Mouse (Mus musculus): ENCODE results near the gene Mars. TPM values are rescaled to one million over a fixed set of nuclear protein-coding genes. Genes with fewer than 3 reads are reported as not detected.

Gene Mars
- polyA plus RNA-seq, 1 experiment from 2014 or later, result 112 TPM

DNA sequence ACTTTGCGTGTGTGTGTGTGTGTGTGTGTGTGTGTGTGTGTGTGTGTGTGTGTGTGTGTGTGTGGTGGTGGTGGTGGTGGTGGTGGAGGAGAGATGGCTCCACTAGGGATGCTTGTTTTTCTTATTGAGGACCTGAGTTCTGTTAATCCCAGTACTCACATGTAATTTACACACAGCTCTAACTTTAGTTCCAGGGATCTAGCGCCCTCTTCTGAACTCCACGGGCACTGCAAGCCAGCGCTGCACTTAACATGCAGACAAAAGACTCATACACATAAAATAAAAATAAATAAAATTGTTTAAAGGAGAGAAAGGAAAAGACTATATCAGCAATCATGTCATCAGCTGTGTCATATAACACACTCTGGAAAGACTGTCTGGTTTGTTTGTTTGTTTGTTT, 37.4 kb upstream of the Mars start:
- WGBS (ENCODE audit: insufficient replicate concordance), result 60% methylated on average over 4 of the region's 4 CpGs
- H3K9ac ChIP-seq, result no peak overlapping the region
- H3K4me3 ChIP-seq (replicated peaks), result no peak overlapping the region
- H3K27ac ChIP-seq (replicated peaks), result no peak overlapping the region
- H3K4me2 ChIP-seq, result no peak overlapping the region
- peaks cover 8% of the 10 kb centered on the region; the same call in 1 of the 2 replicates for H3K27me3 ChIP-seq
- ATAC-seq (ENCODE audit: insufficient read depth), result no peak
- no peaks in the 10 kb centered on the region for H3K9me3 ChIP-seq (replicated peaks)
- no peaks in the 10 kb centered on the region for H3K36me3 ChIP-seq (replicated peaks)
- H3K4me1 ChIP-seq (replicated peaks), result peaks cover 9% of the 10 kb centered on the region

DNA sequence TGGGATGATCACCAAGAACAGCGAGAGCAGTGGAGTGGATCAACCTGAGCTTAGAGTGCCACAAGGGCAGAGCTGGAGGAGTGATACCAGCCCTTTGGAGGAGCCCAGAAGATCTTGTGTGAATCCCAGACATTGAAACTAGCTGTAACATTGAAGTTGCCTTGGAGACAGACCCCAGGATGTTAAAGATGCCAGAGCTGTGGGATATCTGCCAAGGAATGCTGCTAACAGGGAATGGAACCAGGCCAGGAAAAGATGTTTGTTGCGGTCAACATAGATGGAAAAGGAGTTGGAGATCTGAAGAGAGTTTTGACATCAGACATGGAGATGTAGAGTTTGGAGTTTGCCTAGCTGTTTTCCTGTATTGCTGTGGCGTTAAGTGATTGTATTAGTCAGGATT, 34.6 kb upstream of the Mars start:
- H3K4me2 ChIP-seq, result no peak overlapping the region
- H3K27me3 ChIP-seq, result peaks cover 23% of the 10 kb centered on the region
- 68% methylated on average over 3 of the region's 3 CpGs for WGBS (ENCODE audit: insufficient replicate concordance)
- no peak for ATAC-seq (ENCODE audit: insufficient read depth)
- H3K9ac ChIP-seq, result no peak overlapping the region
- no peak overlapping the region for H3K27ac ChIP-seq (replicated peaks)
- H3K4me3 ChIP-seq (replicated peaks), result no peak overlapping the region
- H3K4me1 ChIP-seq (replicated peaks), result peaks cover 18% of the 10 kb centered on the region
- no peaks in the 10 kb centered on the region for H3K9me3 ChIP-seq (replicated peaks)
- H3K36me3 ChIP-seq (replicated peaks), result no peaks in the 10 kb centered on the region

DNA sequence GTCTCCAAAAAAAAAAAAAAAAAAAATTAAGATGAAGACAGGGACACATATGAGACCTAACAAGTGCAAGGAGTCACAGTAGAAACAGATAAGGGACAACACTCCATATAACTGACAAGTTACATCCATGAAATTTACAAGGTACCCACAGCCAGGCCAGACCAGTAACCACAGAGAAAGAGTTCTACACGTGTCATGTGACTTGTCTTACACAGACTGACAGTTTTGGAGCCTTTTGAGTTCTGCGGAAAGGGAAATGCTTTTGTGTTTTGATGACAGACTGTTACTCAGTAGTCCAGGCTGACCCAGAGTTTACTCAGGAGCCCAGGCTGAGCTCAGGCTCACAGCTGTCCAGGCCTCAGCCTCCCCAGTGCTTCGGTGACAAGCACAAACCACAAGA, 31.4 kb upstream of the Mars start:
- Histone ChIP-seq H3K4me3 (replicated peaks) (no peak overlapping the region), H3K27me3 (peaks cover 55% of the 10 kb centered on the region), H3K4me2 (no peak overlapping the region), H3K27ac (replicated peaks) (no peak overlapping the region), H3K36me3 (replicated peaks) (no peaks in the 10 kb centered on the region), H3K9me3 (replicated peaks) (no peaks in the 10 kb centered on the region), H3K4me1 (replicated peaks) (peaks cover 35% of the 10 kb centered on the region), H3K9ac (no peak overlapping the region)
- WGBS (ENCODE audit: insufficient replicate concordance), result 36% methylated on average over 3 of the region's 3 CpGs
- ATAC-seq (ENCODE audit: insufficient read depth), result no peak

DNA sequence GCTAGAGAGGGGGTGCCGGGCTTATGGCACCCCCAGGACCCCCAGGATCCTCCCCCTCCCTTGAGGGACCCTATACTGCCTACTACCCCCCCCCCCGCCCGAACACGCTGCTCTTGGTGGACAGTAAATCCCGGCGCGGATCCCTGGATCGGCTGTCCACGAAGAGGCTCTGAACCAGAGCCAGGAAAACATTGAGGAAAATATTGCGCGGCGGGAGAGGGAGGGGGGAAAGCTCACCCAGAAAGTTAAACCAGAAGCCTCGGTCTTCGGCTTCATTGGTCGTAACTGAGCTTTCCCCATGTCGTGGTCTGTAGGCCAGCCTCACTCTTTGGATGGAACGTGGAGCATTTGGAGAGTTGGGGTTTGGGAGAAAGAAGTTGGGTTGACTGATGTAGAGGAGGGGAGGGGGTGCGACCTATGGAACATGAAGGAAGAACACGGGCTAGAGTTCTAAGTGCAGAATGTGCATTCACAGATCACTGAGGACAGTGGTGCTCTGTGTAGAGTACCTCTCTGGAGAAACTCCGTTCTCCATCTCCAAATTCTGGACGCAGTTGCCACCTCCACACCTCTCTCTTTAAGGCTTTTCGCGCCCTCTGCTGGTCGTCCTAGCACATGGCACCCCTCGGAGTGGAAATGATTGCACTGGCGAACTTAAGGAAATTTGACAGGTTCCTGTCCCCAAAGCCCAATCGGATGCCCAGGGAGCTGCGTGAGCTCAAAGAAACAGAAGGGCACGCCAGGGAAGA, 30.5 kb upstream of the Mars start, which contains the start of gene Gli1:
Gene Gli1, minus strand, starts transcription at position 84 of the 749 bp plus-strand sequence.
- no peaks in the 10 kb centered on the region for H3K36me3 ChIP-seq (replicated peaks)
- peaks cover 35% of the 10 kb centered on the region for H3K4me1 ChIP-seq (replicated peaks)
- WGBS (ENCODE audit: insufficient replicate concordance), result under 1% methylated on average over 29 of the region's 29 CpGs
- peak within 1 kb of the TSS; percentile 70 for H3K4me2 ChIP-seq
- no peak for ATAC-seq (ENCODE audit: insufficient read depth)
- peaks cover 64% of the 10 kb centered on the region for H3K27me3 ChIP-seq
- peak within 1 kb of the TSS; percentile 41 for H3K4me3 ChIP-seq (replicated peaks)
- no peak within 1 kb of the TSS for H3K9ac ChIP-seq
- no peak within 1 kb of the TSS for H3K27ac ChIP-seq (replicated peaks)
- H3K9me3 ChIP-seq (replicated peaks), result no peaks in the 10 kb centered on the region

DNA sequence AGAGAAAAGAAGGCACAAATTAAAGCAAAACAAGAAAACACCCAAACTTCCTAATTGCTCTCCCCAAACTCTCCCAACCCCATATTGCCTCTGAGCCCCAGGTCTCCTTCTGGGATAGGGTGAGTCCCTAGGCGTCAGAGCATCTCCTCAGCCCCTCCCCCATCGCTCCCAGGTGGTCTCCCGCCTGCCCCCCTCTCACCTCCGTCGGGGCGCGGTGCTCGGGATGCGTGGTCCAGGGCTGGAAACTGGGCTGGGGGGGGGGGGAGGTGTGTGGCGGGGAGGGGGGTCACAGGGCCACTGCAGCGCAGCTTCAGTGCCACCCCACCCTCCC, 29.7 kb upstream of the Mars start:
- Histone ChIP-seq H3K9ac (no peak overlapping the region), H3K27me3 (peaks cover 72% of the 10 kb centered on the region)

DNA sequence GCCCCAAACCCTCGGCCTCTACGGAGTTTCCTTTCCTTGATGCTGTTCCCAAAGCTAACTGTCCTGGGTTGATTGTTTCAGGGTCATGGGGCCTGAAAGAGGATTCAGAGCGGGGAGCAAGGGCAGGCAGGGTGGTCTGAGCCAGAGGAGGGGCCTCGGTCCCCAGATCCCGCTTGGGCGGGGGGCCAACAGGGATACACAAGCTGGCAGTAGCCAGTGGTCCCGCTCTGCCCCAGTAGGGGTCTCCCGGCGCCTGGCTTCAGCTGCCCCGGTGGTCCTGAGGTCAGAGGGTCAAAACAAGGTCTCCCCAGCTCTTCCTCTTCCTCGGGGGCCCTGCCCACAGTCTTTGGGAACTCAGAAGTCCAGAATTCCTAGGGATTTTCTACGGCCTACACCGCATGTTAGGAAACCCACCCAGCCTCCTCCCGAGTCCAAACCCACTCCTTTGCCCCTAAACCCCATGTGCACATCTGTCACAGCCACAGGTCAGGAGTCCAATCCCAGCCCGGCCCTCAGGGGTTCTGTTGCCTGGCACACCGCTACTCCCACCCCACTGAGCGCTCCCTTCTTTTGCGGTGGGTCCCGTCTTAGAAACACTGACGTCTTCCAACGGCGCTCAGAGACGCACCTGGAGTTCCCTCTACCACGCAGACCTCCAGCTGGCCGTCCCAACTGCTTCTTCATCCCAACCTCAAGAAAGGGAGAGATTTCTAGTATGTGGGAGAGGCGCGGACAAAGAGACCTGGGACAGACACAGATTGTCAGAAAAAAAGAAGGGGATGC, 29.2 kb upstream of the Mars start:
- Histone ChIP-seq H3K4me1 (replicated peaks) (peaks cover 35% of the 10 kb centered on the region), H3K4me3 (replicated peaks) (peak overlapping the region; percentile 41), H3K27me3 (peaks cover 75% of the 10 kb centered on the region), H3K4me2 (peak overlapping the region; percentile 70), H3K9ac (no peak overlapping the region), H3K27ac (replicated peaks) (no peak overlapping the region), H3K36me3 (replicated peaks) (no peaks in the 10 kb centered on the region), H3K9me3 (replicated peaks) (no peaks in the 10 kb centered on the region)
- ATAC-seq (ENCODE audit: insufficient read depth), result no peak
- WGBS (ENCODE audit: insufficient replicate concordance), result 2% methylated on average over 27 of the region's 27 CpGs

More for the DNA sequence above, 29.7 kb upstream of the Mars start:
- Histone ChIP-seq H3K4me3 (replicated peaks) (peak overlapping the region; percentile 41), H3K36me3 (replicated peaks) (no peaks in the 10 kb centered on the region), H3K4me2 (peak overlapping the region; percentile 70), H3K4me1 (replicated peaks) (peaks cover 35% of the 10 kb centered on the region), H3K9me3 (replicated peaks) (no peaks in the 10 kb centered on the region), H3K27ac (replicated peaks) (no peak overlapping the region)
- ATAC-seq (ENCODE audit: insufficient read depth), result no peak
- WGBS (ENCODE audit: insufficient replicate concordance), result under 1% methylated on average over 11 of the region's 11 CpGs

DNA sequence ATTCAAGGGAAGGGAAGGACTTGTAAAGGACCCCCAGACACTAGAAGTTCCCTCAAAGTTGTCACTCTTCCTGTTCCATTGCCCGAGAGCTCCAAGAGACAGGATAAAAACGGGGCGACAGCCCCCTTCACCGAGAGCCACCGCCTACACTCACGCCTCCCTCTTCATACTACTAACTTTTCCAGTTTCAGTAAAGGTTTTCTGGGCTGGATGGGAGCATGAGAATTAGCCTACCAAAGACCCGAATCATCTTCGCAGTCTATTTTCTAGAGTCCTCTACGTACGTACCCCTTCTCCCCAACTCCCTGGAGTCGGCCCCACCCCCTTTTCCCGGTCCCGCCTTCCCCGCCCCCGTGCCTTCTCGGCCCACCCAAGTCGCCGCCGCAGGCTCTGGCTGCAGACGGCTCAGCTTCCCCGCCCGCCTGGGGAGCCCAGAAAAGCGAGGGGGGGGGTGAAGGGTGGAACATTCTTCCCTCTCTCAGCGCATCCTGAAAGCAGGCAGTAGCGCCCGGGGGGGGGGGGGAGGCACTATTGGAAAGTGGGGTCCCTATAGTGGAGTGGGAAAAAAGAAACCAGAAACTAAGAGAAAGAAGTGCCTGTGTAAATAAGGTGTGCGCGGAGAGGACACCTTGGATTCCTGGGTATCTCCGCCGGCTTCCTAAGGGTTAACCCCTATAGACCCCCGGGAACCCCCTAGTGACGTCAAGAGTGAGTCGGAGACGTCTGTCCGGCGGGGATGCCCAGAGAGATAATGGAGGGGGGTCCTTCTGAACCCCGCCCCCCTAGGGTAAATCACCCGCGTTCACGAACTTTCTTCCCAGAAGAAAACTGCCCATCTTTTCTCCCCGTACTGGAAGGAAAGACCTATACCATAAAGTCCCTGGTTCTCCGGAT, 28.3 kb upstream of the Mars start:
- Histone ChIP-seq H3K36me3 (replicated peaks) (no peaks in the 10 kb centered on the region), H3K27ac (replicated peaks) (no peak overlapping the region), H3K9me3 (replicated peaks) (no peaks in the 10 kb centered on the region), H3K9ac (peak overlapping the region; percentile 11; the same call in 1 of the 2 replicates), H3K4me2 (peak overlapping the region; percentile 70), H3K4me1 (replicated peaks) (peaks cover 35% of the 10 kb centered on the region), H3K4me3 (replicated peaks) (peak overlapping the region; percentile 41), H3K27me3 (peaks cover 76% of the 10 kb centered on the region)
- no peak for ATAC-seq (ENCODE audit: insufficient read depth)
- WGBS (ENCODE audit: insufficient replicate concordance), result under 1% methylated on average over 41 of the region's 42 CpGs

DNA sequence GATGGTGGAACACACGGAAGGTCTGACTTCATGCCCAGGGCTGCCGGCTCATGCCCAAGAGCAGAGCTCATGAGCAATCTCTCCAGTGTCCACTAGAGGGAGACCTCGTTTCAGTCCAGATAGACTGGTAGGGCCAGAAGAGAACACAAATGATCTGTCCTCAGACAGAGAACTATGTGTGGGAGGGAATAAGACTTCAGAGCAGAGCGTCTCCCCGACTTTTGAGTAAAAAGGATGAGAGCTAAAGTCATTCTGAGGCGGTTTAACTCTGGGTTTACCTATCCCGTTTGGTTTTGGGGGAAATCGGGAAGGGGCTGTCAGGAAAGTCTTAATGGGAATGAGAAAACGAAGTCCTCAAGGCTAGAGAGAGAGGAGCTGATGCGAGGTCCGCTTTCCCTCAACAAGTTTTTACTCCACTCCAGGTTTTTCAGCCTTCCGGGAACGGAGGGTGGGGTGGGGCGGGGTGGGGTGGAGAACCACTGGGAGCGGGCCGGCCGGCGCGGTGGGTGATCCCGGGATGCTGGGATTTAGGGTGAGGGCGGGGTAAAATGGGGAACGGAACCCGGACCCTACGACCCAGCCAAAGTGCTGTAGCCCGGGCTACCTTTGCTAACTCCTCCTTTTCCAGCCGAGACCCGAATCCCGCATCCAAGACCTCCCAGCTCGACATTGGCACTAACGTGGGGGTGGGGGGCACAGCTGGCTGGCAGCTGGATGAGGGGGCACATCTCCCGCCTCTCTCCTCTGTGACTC, 27.5 kb upstream of the Mars start:
- ATAC-seq (ENCODE audit: insufficient read depth), result peak; percentile 60

DNA sequence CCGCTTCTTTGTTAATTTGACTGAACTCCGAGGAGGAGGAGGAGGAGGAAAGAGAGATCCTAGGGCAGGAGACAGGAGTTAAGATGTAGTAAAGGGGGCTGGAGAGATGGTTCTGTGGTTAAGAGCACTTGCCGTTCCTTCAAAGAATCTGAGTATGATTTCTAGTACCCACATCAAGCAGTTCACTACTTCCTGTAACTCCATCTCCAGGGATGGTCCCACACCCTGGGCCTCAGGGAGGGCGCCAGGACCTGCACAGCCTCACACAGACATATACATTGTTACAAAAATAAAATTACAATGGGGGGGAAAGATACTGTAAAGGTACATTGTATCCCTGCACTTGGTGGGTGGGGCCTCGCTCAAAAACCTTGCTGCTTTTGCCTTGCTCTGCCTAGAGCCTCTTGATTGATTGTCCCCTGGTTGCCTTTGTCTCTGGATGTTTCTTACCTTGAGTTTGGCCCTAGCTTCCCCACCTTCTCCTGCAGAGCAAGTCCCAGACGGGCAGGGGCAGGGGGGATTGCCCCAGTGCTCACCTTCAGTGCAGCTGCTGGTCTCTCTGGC, 26.0 kb upstream of the Mars start:
- H3K4me1 ChIP-seq (replicated peaks), result peaks cover 35% of the 10 kb centered on the region
- WGBS (ENCODE audit: insufficient replicate concordance), result 54% methylated on average over 6 of the region's 6 CpGs
- H3K9me3 ChIP-seq (replicated peaks), result no peaks in the 10 kb centered on the region
- no peak overlapping the region for H3K4me2 ChIP-seq
- no peak overlapping the region for H3K27ac ChIP-seq (replicated peaks)
- H3K27me3 ChIP-seq, result peaks cover 67% of the 10 kb centered on the region
- no peak for ATAC-seq (ENCODE audit: insufficient read depth)
- H3K9ac ChIP-seq, result no peak overlapping the region
- no peaks in the 10 kb centered on the region for H3K36me3 ChIP-seq (replicated peaks)
- no peak overlapping the region for H3K4me3 ChIP-seq (replicated peaks)

More for the DNA sequence above, 27.5 kb upstream of the Mars start:
- peak overlapping the region; percentile 70 for H3K4me2 ChIP-seq
- no peak overlapping the region for H3K27ac ChIP-seq (replicated peaks)
- H3K4me3 ChIP-seq (replicated peaks), result peak overlapping the region; percentile 41
- H3K4me1 ChIP-seq (replicated peaks), result peaks cover 35% of the 10 kb centered on the region
- H3K9ac ChIP-seq, result peak overlapping the region; percentile 11; the same call in 1 of the 2 replicates
- under 1% methylated on average over 31 of the region's 31 CpGs for WGBS (ENCODE audit: insufficient replicate concordance)
- H3K9me3 ChIP-seq (replicated peaks), result no peaks in the 10 kb centered on the region
- no peaks in the 10 kb centered on the region for H3K36me3 ChIP-seq (replicated peaks)
- peaks cover 76% of the 10 kb centered on the region for H3K27me3 ChIP-seq

DNA sequence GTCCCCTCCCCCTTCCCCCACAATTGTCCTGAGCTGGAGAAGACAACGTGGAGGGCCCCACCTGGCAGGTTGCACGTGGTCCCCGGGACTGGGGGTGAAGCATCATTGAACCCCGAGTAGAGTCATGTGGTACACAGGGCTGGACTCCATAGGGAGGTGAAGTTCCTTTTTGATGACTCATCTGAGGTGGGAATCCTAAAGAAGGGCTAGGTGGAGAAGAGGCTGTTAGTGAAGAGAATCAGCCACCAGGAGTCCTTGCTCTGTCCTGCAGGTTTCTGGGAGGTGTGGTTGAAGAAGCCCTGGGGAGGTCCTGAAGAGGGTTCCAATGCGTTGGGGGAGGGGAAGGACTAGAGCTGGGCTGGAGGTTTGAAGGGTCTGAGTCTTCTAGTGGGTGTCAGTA, 25.4 kb upstream of the Mars start:
- H3K4me1 ChIP-seq (replicated peaks), result peaks cover 29% of the 10 kb centered on the region
- no peak overlapping the region for H3K4me2 ChIP-seq
- ATAC-seq (ENCODE audit: insufficient read depth), result no peak
- no peaks in the 10 kb centered on the region for H3K36me3 ChIP-seq (replicated peaks)
- no peak overlapping the region for H3K4me3 ChIP-seq (replicated peaks)
- WGBS (ENCODE audit: insufficient replicate concordance), result 44% methylated on average over 5 of the region's 5 CpGs
- no peaks in the 10 kb centered on the region for H3K9me3 ChIP-seq (replicated peaks)
- H3K27me3 ChIP-seq, result peaks cover 61% of the 10 kb centered on the region
- no peak overlapping the region for H3K9ac ChIP-seq
- no peak overlapping the region for H3K27ac ChIP-seq (replicated peaks)

Data from liver, embryonic 15.5 days (tissue).